Mouse (Mus musculus): ENCODE results near the gene Rcn3. TPM values are rescaled to one million over a fixed set of nuclear protein-coding genes. Genes with fewer than 3 reads are reported as not detected.
A peak's percentile ranks its signal among the peaks of the same experiment; 100 is the strongest.
"Not testable (repeated sequence)": the region's sequence is repeated elsewhere in the genome, so short reads cannot be mapped to it uniquely, and the experiment has no call there.

The Rcn3 gene
- total RNA-seq (2021): 1 to 10 TPM; 5.9 to 6.0 TPM
- long read RNA-seq, experiment 1, partial matches to known transcripts: 1 of 10 reads
- long read RNA-seq, experiment 1, other reads (novel, unspliced or antisense): 2 of 10 reads
- long read RNA-seq, experiment 2, transcript Rcn3-201 (7 exons, 1,462 nt): major isoform, 9 of 12 reads
- long read RNA-seq, experiment 2, partial matches to known transcripts: 0 of 12 reads
- long read RNA-seq, experiment 2, other reads (novel, unspliced or antisense): 1 of 12 reads

- no peak for DNase-seq (ENCODE audit: low spot score in 2 of 2)
Measured at GRCm38 (mm10) chr7:45092048-45092447, at the start of gene Rcn3. Gene Rcn3 (minus strand): TSS chr7:45092221.

DNA sequence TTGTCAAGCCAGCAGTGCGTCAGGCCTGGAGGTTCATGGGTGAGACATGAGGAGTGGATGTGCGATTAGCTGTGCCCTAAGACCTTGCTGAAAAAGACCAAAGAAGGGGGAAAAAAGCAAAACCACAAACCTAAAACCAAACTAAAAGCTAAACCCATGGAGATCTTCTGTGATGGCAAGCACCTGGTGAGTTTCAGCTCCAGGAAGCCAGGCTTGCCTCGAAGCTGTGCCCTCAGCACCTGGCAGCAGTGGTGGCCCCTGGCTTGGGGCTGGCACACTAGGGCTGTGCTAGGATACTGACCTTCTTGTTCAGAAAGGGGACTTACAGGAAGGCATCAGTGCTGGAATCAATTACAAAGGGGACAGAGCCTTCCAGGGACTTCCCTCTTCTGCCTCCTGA is 49.3 kb upstream of the Rcn3 start:
- no peak for DNase-seq (ENCODE audit: low spot score in 2 of 2)

GRCm38 (mm10) chr7:45139904-45140723 is 48.1 kb upstream of the Rcn3 start:
- no peak for DNase-seq (ENCODE audit: low spot score in 2 of 2)

DNA sequence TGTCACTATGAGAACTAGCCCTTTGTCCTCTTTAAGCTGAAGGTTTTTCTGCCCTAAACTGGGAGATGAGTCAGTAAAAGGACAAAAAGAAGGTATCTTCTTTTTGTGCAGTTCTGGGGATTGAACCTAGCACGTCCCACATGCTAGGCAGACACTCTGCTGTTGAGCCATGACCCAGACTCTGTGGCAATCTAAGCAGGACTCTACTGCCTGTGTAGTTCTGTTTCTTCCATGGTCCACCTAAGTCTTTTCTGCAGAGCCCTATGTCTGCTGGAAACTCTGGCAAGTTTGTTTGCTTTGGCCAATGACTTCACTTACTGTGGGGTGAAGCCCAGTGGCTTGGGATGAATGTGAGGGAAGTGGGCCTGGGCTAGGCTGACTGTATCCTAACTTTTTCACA is 46.4 kb upstream of the Rcn3 start:
- DNase-seq (ENCODE audit: low spot score in 2 of 2): no peak

- no peak for DNase-seq (ENCODE audit: low spot score in 2 of 2)
Measured at GRCm38 (mm10) chr7:45137171-45138006, 45.4 kb upstream of the Rcn3 start.

DNA sequence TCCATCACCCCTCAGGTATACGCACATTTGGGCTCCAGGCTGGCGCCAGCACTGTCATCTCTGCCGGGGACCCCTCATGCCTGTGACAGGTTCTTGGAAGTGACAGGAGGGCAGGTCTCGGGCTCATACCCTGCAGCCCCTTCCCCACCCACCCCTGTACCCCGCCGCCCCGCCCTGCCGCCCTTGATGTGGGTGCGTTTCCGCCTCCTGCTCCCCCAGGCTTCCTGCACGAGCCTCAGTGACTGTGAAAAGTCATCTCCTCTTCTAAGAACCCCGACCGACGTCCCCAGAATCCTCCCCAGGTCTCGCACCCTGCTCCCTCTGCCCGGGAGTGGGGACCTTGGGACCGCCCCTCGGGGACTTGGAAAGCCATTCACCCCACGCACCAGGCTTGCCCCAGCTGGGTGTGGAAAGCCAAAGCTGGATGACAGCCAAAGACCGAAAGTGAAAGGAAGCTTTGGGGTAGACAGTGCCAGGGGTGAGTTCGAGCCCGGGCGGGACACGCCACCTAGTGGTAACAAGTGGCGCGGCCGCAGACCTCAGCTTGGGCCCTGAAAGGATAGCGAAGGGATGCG is 44.1 kb upstream of the Rcn3 start, which contains the start of the genes Gm45713 and Flt3l:
Gm45713 (minus strand) TSS at position 239 of the 575 bp plus-strand sequence.
Flt3l (minus strand) TSS at position 440 of the 575 bp plus-strand sequence.
- DNase-seq (ENCODE audit: low spot score in 2 of 2): peak; percentile 87 to 90

GRCm38 (mm10) chr7:45135370-45135769 is 43.3 kb upstream of the Rcn3 start:
- DNase-seq (ENCODE audit: low spot score in 2 of 2): no peak

DNA sequence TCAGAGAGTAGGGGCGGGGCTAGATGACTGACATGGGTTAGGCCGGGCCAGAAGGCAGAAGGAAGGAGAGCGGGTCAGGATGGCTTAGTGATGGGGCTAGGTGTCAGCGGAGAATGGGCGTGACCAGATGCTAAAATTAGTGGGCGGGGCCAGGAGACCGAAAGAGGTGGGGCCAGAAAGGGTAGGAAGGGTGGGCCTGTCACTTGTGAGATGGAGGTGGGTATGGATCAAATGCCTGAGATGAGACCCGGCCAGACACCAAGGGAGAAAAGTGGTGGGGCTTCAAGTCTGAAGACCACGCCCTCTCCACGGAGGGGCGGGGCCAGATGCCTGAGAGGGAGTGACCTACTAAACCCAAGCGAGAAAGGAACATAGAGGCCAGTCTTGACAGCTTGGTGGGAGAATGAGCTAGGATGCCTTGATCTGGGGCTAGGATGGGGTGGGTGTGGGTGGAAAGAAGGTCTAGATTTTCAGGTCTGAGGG is 42.6 kb upstream of the Rcn3 start:
- no peak for DNase-seq (ENCODE audit: low spot score in 2 of 2)

- no peak for DNase-seq (ENCODE audit: low spot score in 2 of 2)
Measured at GRCm38 (mm10) chr7:45133446-45134159, 41.6 kb upstream of the Rcn3 start.

- DNase-seq (ENCODE audit: low spot score in 2 of 2): no peak
Measured at GRCm38 (mm10) chr7:45131850-45132249, 39.8 kb upstream of the Rcn3 start.

DNA sequence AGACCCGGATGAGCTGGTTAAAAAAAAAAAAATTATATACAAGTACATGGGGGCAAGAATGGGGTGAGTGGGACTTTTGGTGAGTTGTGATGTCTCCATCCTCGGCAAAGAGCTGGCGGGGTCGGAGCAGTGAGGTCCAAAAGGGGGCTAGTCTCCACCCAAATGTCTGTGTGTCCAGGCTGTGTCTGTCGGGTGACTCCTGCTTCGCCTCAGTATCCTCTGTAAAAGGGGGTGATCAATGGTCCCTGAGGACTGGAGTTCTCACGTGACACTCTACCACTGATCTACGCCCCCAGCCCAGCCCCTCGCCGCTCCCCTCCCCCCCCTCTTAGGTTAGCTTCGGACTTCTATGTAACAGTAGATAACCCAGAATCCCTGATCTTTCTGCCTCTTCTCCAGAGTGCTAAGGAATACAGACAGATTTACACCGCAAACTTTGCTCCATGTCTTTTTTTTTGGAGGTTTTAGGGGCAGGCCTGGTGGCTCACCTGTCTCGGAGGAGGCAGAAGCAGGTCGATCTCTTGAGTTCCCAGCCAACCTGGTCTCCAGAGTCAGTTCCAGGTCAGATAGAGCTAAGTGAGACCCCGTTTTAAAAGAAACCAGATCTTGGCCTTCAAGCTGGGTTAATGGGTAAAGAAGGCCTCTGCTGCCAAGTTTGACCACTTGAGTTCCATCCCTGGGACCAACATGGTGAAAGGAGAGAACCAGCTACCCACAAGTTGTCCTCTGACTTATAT is 37.9 kb upstream of the Rcn3 start:
- DNase-seq (ENCODE audit: low spot score in 2 of 2): no peak

- DNase-seq (ENCODE audit: low spot score in 2 of 2): no peak
Measured at GRCm38 (mm10) chr7:45129318-45129717, 37.3 kb upstream of the Rcn3 start.

GRCm38 (mm10) chr7:45128624-45129246 is 36.7 kb upstream of the Rcn3 start, which contains the start of gene Rpl13a:
Gene Rpl13a (minus strand): TSS chr7:45128761.
- DNase-seq (ENCODE audit: low spot score in 2 of 2): peak; percentile 98 to 99

DNA sequence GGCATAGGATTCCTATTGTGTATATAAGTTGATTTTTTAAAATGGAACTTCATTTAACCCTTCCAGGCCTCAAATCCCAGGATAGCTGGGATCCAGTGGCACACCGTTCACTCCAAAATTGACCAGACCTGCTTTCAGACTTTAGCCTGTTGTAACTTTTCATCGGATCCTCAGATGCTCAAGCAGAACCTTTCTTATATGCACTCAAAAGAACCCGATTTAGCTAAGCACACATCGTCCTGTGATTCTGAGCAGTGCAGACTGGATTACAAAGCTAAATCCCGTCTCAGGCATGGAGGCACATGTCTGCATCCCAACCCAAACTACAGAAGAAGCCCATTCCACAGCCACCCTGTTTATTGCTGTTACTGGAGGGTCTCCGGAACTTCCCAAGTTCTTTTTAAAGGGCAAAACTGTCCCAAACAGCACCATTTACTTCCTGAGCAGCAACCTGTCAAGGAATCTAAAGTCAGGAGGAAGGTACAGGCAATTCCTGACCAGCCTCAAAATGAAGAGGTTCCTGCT is 35.7 kb upstream of the Rcn3 start:
- no peak for DNase-seq (ENCODE audit: low spot score in 2 of 2)

DNA sequence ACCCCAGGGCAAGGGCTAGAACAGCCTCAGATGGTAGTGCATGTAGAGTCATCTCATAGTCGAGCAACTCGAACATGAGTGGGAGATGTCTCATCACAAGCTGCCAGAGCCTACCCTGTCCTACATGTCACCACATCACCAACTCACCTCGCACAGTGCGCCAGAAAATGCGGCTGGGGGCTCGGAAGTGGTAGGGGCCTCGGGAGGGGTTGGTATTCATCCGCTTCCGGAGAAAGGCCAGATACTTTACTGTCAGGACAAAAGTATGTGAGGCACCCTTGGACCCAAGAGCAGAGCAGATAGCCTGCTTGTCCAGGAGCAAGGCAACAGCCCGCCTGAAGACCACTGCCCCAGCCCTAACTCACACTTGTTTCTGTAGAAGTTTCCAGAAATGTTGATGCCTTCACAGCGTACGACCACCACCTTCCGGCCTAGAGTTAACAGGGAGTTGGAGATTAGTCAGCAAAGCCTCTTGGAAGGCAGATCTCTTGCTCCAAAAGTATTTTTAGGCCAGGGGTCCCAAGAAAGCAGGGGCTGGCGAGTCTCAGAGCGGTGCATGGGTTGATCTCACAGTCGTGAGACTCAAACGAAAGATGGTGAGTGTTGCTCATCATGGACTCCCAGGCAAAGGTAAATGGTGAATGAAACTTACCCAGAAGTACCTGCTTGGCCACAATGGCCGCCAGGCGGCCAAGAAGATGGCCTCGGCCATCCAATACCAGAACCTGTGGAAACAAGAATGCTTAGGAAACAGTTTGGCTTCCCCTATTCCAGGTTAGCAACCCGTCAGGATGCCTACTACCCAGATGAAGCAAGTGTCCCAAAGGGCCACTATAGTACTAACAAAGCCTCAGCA is 35.1 kb upstream of the Rcn3 start:
- no peak for DNase-seq (ENCODE audit: low spot score in 2 of 2)

GRCm38 (mm10) chr7:45126147-45126843 is 34.3 kb upstream of the Rcn3 start:
- no peak for DNase-seq (ENCODE audit: low spot score in 2 of 2)

DNA sequence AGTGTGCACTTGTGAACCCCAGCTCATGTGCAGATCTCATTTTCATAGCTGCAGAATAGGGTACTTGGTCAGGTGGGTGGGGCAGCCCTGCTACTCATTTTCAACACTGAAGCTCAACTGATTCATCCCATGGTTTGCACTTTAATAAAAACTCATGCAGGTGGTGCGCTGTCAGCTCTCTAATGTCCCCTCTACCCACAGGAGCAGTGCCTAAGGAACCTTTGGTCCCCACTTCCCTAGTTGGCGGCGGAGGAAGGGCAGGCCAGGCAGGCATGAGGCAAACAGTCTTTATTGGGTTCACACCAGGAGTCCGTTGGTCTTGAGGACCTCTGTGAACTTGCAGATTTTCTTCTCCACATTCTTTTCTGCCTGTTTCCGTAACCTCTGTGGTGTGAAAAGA is 33.6 kb upstream of the Rcn3 start:
- not testable (repeated sequence) for DNase-seq (ENCODE audit: low spot score in 2 of 2)
